Mouse (Mus musculus) 3134 (cell line): ENCODE results near the gene Mastl.

Experiments used
- DNase-seq: peaks from one replicate; pipeline ENCODE4 v3.0.0-alpha.2; 2011; ENCODE audit warnings: low spot score; ENCODE audit not compliant: insufficient read length; ENCODE audit errors: extremely low read depth

The Mastl gene

DNA sequence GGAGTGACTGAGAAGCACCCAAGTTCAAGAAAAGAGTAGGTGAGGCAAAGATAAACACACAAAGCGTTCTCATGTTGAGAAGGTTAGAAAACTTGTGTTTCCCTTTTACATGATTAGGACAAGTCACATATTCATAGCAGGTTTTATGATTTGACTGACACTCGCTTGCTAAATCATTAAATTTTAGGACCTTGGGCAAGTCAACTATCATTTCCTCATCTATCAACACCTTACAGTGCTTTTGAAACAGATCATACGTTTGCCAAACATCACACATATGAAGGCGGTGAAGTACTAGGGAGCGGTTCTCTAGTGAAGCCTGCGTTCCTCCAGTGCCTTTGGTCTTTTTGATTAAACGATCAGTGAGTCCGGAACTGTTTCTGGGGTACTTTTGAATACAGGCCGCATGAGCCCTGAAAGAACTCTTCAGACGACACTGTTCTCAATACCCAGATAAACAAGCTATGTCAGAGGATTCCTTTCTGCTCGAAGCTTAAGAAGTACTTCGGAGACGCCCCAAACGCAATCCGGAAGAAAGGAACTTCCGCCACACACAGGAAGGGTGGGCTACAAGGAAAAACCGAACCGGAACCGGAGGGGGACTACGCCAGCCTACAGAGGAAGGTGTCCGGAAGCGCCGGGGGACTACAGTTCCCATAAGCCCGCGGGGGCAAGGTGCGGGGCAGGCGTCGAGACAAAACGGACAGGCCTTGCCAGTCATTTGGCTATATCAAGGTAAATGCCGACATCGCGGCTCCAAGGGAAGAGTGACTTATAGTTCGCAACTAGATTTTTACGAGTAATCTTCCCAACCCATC lies 88.1 kb downstream of the Mastl start, which contains the start of gene Acbd5:
Gene Acbd5 (plus strand): TSS at position 616 of the 818 bp plus-strand sequence.
- DNase-seq = peak; percentile 91
